Mouse (Mus musculus) stomach, postnatal 0 days (tissue): ENCODE measurements at regions not wholly inside any gene's neighbourhood (a gene's known extent, or its start where the extent isn't known, plus 50 kb on each side); places are given as distances from the start of the nearest gene placed in this dataset.

ENCODE experiments used
- CTCF ChIP-seq: IDR thresholded peaks from 2 replicates; pipeline ENCODE4 v1.5.1; 2016; ENCODE audit warnings: antibody characterized with exemption, low read depth, mild to moderate bottlenecking, moderate library complexity
- EP300 ChIP-seq: optimal IDR thresholded peaks from 2 replicates; pipeline ENCODE3; 2016; ENCODE audit warnings: antibody characterized with exemption

DNA sequence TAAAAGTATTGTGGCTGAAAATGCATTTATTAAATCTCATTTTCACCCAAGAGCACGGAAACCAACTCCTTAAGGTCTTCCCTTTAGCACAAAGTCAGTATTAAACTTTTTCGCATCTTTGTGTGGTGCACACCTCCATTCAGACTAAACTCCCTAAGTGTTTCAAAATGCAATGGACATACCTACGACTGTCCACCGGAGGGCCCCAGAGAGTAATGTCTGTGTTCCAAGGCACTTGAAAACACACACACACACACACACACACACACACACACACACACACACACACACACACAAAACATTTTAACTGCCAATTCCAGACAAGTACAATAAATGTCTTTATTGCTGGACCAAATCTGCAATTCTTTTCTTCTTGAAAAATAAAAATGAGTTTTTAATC lies 243.7 kb downstream of the Foxa2 start:
- TF ChIP-seq CTCF (peak; percentile 68), EP300 (no peak)
